Mouse (Mus musculus) lung, embryonic 14.5 days (tissue): ENCODE data around the gene Map4k3. TPM values are rescaled to one million over a fixed set of nuclear protein-coding genes. Genes with fewer than 3 reads are reported as not detected.

Experiments
- ATAC-seq: fragments of 200-750 bp; cut with Nextera tagmentation; 2 replicates; pipeline ENCODE4 v1.8.0; 2017; ENCODE audit warnings: mild to moderate bottlenecking, moderate TSS enrichment, moderate library complexity; ENCODE audit not compliant: insufficient read depth
- DNase-seq: peaks from one replicate; pipeline ENCODE4 v3.0.0-alpha.2; 2015
- H3K27ac ChIP-seq: fragments of 300-500 bp; sonication (generic); 2 replicates; pipeline ENCODE4 v1.5.1; 2014; ENCODE audit warnings: low read depth, mild to moderate bottlenecking, moderate library complexity
- H3K27me3 ChIP-seq: fragments of 300-500 bp; sonication (generic); 2 replicates; pipeline ENCODE4 v1.6.1; 2014; ENCODE audit warnings: low read length, control low read depth; ENCODE audit not compliant: insufficient read depth
- H3K36me3 ChIP-seq: fragments of 300-500 bp; sonication (generic); 2 replicates; pipeline ENCODE4 v1.6.1; 2014; ENCODE audit warnings: control low read depth; ENCODE audit not compliant: insufficient read depth
- H3K4me1 ChIP-seq: fragments of 300-500 bp; sonication (generic); 2 replicates; pipeline ENCODE4 v1.6.1; 2014; ENCODE audit warnings: antibody characterized with exemption, control low read depth; ENCODE audit not compliant: insufficient read depth
- H3K4me2 ChIP-seq: fragments of 300-500 bp; sonication (generic); 2 replicates; pipeline ENCODE4 v1.6.1; 2014; ENCODE audit warnings: mild to moderate bottlenecking
- H3K4me3 ChIP-seq: fragments of 300-500 bp; sonication (generic); 2 replicates; pipeline ENCODE4 v1.5.1; 2014; ENCODE audit warnings: low read depth, low read length
- H3K9ac ChIP-seq: fragments of 300-500 bp; sonication (generic); 2 replicates; pipeline ENCODE4 v1.6.1; 2014
- H3K9me3 ChIP-seq: fragments of 300-500 bp; sonication (generic); 2 replicates; pipeline ENCODE4 v1.6.1; 2016; ENCODE audit warnings: low read depth, low read length, control low read depth
- CTCF ChIP-seq: IDR thresholded peaks from 2 replicates; pipeline ENCODE4 v1.5.1; 2016; ENCODE audit warnings: antibody characterized with exemption, low read depth
- WGBS: fragments of 180-500 bp; shearing (Covaris S2); extraction: QIAGEN DNeasy Blood & Tissue Kit; methylation state at CpG from one replicate; pipeline ENCODE4 v1.1.7; 2014; 5-methylcytosine and 5-hydroxymethylcytosine counted together
- polyA plus RNA-seq: library from polyadenylated mRNA; unstranded; fragments of >200 nt; fragmentation: Nextera tagmentation; extraction: Ambion mirVana; gene quantifications from 2 replicates; pipeline ENCODE4 v1.2.1, GENCODE M21; 2014

Map4k3 gene
- polyA plus RNA-seq, 1 experiment from 2014 or later, result 64.7 TPM

DNA sequence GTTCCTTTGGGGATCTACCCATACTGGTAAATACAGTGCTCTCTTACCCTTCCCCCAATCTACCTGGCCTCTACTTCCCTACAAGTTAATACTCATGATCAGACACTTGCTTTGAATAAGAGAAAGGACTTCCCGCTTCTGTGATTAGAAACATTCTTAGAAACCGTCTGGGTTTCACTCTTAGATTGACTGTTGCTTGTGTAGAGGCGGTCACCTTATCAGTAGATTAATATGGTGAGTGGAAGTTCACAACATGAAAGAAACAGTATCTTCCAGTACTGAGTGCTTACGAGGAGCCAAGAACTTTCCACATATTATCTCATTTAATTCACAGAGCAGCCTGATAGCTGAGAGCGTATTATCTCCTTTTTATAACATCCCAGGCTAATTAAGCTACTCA is 1.5 kb upstream of the Map4k3 start:
- Histone ChIP-seq H3K4me1 (peaks cover 13% of the 10 kb centered on the region), H3K9ac (no peak overlapping the region), H3K27me3 (no peaks in the 10 kb centered on the region), H3K4me3 (no peak overlapping the region), H3K9me3 (no peaks in the 10 kb centered on the region; the same call in 1 of the 2 replicates), H3K27ac (peak overlapping the region; percentile 99; the same call in 1 of the 2 replicates), H3K4me2 (no peak overlapping the region), H3K36me3 (peaks cover 12% of the 10 kb centered on the region; the same call in 1 of the 2 replicates)
- DNase-seq (no peak), ATAC-seq (no peak)
- TF ChIP-seq CTCF, result no peak
- WGBS, result 45% methylated on average over 5 of the region's 5 CpGs

DNA sequence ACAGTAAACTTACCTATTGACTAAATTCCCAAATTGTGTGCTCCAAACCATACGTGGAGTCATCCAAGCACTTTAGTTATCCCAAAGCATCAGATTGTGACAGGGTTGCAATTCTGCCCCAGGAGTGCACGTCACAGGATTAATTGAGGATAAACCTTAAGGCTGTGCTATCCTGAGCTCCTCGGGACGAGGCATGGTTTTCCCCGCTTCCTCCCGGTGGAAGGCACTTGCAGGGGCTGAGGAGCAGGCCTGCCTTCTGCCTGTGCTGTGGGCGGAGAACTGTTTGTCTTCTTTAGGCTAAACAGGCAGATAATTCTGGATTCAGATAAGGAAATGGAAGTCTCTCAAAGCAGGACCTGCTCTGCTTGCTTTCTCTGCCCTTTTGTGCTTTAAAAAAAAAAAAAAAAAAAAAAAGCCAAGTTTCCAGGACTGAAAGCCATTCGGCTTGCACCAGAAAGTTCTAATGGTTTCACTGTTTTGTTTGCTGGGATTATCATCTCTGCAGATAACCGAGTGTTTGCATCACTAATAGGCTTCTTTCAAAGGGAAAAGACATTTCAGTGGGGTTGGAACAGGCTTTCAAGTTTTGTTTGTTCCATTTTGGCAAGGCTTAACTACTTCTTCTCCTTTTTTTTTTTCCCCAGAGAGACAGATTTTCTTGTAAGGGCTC is 930 bp upstream of the Map4k3 start:
- no peaks in the 10 kb centered on the region; the same call in 1 of the 2 replicates for H3K9me3 ChIP-seq
- H3K4me1 ChIP-seq, result peaks cover 13% of the 10 kb centered on the region
- H3K4me2 ChIP-seq, result peak overlapping the region; percentile 73
- peak; percentile 49 for DNase-seq
- WGBS, result 16% methylated on average over 9 of the region's 9 CpGs
- H3K27me3 ChIP-seq, result no peaks in the 10 kb centered on the region
- peak overlapping the region; percentile 99 for H3K27ac ChIP-seq
- 0 out of 2 replicates have a peak overlapping the region, but pooled peaks have one; percentile 96 for H3K4me3 ChIP-seq
- TF ChIP-seq CTCF, result no peak
- H3K9ac ChIP-seq, result no peak overlapping the region
- peaks cover 18% of the 10 kb centered on the region for H3K36me3 ChIP-seq
- no peak for ATAC-seq

DNA sequence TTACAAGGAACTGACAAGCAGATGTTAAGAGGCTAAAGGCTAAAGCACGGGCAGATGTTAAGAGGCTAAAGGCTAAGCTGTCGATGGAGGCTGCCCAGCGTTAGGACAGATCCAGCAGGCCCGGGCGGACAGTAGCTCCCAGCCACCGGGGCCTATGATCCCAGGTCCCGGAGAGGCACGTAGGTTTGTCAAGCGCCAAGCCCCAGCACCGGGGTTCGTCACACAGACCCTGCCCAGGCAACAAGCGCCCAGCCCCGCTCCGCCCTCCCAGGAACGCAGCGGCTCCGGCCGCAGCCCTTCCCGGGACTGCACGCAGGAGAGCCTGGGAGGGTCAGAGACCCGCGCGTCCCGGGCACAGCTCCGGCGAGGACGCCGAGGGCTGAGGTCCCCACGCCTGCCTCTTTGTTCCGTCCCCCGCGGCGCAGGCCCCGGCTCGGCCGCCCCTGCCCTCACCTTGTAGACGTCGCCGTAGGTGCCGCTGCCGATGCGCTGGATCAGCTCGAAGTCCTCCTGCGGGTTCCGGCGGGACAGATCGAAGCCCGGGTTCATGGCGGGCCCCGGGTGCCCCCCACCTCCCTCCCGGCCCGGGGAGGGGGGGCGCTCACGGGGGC is 839 bp downstream of the Map4k3 start:
- Histone ChIP-seq H3K9me3 (no peaks in the 10 kb centered on the region; the same call in 1 of the 2 replicates), H3K4me1 (peaks cover 19% of the 10 kb centered on the region), H3K27me3 (no peaks in the 10 kb centered on the region), H3K27ac (peak overlapping the region; percentile 99), H3K36me3 (peaks cover 18% of the 10 kb centered on the region), H3K4me3 (peak overlapping the region; percentile 96), H3K4me2 (peak overlapping the region; percentile 73), H3K9ac (peak overlapping the region; percentile 97)
- TF ChIP-seq CTCF, result no peak
- DNase-seq, result peak; percentile 66
- WGBS, result under 1% methylated on average over 54 of the region's 54 CpGs
- ATAC-seq, result peak; percentile 62

DNA sequence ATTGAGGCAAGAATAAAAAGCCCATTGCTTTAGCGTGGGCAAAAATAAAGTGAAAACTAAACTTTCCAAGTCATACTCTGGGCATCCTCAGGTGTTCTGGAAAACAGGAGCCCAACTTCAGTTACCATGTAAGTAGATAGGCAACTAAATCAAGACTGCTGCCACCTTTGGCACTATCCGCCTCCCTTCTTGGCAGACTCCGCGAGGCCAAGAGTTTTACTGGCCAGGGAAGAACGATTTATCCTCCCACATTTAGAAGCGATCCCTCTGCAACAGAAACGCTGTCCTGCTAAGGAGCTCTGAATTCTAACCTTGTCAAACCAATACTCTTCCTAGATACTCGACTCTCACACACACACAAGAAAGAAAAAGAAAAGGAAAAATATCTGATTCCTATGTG is 1.5 kb downstream of the Map4k3 start:
- Histone ChIP-seq H3K4me3 (peak overlapping the region; percentile 96), H3K36me3 (peaks cover 23% of the 10 kb centered on the region), H3K9ac (peak overlapping the region; percentile 97), H3K4me1 (peaks cover 23% of the 10 kb centered on the region), H3K4me2 (peak overlapping the region; percentile 73), H3K9me3 (no peaks in the 10 kb centered on the region; the same call in 1 of the 2 replicates), H3K27ac (peak overlapping the region; percentile 99), H3K27me3 (no peaks in the 10 kb centered on the region)
- DNase-seq (peak; percentile 63), ATAC-seq (no peak)
- WGBS, result 5% methylated on average over 8 of the region's 8 CpGs
- TF ChIP-seq CTCF, result no peak

DNA sequence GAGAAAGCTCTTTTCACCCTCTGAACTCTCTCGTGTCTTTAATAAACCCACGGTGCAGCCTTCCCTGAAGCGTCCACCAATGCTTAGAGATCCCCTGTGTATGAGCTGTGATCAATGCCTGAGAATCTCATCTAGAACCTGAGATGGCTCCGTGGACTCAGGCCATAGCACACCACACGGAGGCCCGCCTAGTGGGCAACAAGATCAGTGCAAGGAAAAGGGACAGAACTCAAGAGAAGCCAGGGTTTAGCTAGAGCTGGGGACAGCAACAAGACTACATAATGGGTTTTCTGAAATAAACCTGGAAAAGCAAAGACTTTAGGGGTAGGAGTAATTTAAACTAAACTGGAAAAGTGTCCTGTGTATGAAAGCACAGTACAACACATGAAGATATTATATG is 5.2 kb downstream of the Map4k3 start:
- Histone ChIP-seq H3K36me3 (peaks cover 23% of the 10 kb centered on the region), H3K4me3 (no peak overlapping the region), H3K27ac (no peak overlapping the region), H3K27me3 (no peaks in the 10 kb centered on the region), H3K9me3 (no peaks in the 10 kb centered on the region; the same call in 1 of the 2 replicates), H3K4me2 (no peak overlapping the region), H3K4me1 (peaks cover 19% of the 10 kb centered on the region; the same call in 1 of the 2 replicates), H3K9ac (no peak overlapping the region)
- TF ChIP-seq CTCF, result peak; percentile 44
- no peak for ATAC-seq
- no peak for DNase-seq
- WGBS, result 65% methylated on average over 6 of the region's 6 CpGs

DNA sequence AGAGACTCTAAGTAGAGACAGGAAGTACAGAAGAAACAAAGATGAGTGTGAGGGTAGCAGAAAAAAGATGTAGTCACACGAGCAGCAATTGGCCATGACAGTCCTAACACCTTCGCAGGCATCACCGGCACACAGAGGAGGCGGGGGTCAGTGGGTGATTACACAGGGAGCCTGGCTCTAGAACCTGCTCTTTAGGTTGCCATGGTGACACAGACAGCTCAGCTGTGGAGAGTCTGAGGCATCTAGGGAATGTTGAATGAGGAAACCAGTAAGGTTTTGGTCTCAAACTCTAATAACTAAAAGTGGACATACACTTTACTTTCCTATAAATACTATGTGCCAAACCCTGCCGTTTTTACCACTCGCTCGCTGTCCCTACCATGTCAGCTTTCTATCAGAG is 6.6 kb downstream of the Map4k3 start:
- Histone ChIP-seq H3K36me3 (peaks cover 23% of the 10 kb centered on the region), H3K4me3 (no peak overlapping the region), H3K9ac (no peak overlapping the region), H3K27me3 (no peaks in the 10 kb centered on the region), H3K9me3 (no peaks in the 10 kb centered on the region; the same call in 1 of the 2 replicates), H3K27ac (0 out of 2 replicates have a peak overlapping the region, but pooled peaks have one; percentile 15), H3K4me1 (peaks cover 19% of the 10 kb centered on the region; the same call in 1 of the 2 replicates), H3K4me2 (no peak overlapping the region)
- TF ChIP-seq CTCF, result no peak
- ATAC-seq (peak; percentile 72; the same call in 1 of the 2 replicates), DNase-seq (peak; percentile 67)
- 39% methylated on average over 7 of the region's 7 CpGs for whole genome bisulfite sequencing

DNA sequence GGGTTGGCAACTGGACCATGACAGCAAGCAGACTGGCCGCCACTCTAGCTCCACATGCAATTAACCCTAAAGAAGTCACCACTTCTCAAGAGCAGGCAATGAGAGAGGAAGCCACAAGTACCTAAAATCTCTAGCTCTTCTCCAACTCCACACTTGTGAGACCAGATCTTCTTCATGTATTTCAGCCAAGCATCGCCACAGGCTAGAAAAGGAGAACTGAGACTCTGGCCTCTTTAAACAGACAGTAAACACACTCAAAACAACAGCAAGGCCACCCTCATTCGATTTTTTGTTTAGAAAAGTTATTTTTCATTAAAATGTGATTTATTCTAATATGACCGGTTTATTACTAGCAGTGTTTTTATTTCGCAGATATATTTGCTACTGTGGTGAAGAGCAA is 9.0 kb downstream of the Map4k3 start:
- no peak for DNase-seq

More for the DNA sequence above, 9.0 kb downstream of the Map4k3 start:
- 81% methylated on average over 5 of the region's 5 CpGs for WGBS
- Histone ChIP-seq H3K27ac (no peak overlapping the region), H3K27me3 (no peaks in the 10 kb centered on the region), H3K4me3 (no peak overlapping the region), H3K36me3 (peaks cover 6% of the 10 kb centered on the region; the same call in 1 of the 2 replicates), H3K4me1 (peaks cover 11% of the 10 kb centered on the region; the same call in 1 of the 2 replicates), H3K9ac (no peak overlapping the region), H3K9me3 (no peaks in the 10 kb centered on the region), H3K4me2 (no peak overlapping the region)
- no peak for TF ChIP-seq CTCF
- ATAC-seq, result no peak
